Mouse (Mus musculus) limb, embryonic 14.5 days (tissue): Measurements from ENCODE around the gene Wdr92. TPM values are rescaled to one million over a fixed set of nuclear protein-coding genes. Genes with fewer than 3 reads are reported as not detected.

Source experiments
- ATAC-seq: fragments of 200-750 bp; cut with Nextera tagmentation; 2 replicates; pipeline ENCODE4 v1.8.0; 2017; ENCODE audit warnings: low read depth, moderate number of reproducible peaks, moderate TSS enrichment; ENCODE audit not compliant: low FRiP score
- DNase-seq: peaks from one replicate; pipeline ENCODE4 v3.0.0-alpha.2; 2015; ENCODE audit warnings: low spot score
- H3K27ac ChIP-seq: fragments of 300-500 bp; sonication (generic); replicated peaks from 2 replicates; pipeline ENCODE4 v1.5.1; 2014; ENCODE audit warnings: low read depth, mild to moderate bottlenecking, low read length, moderate library complexity, mixed read lengths
- H3K27me3 ChIP-seq: fragments of 300-500 bp; sonication (generic); 2 replicates; pipeline ENCODE4 v1.6.1; 2014; ENCODE audit warnings: low read length, mixed read lengths; ENCODE audit not compliant: control insufficient read depth, insufficient read depth
- H3K36me3 ChIP-seq: fragments of 300-500 bp; sonication (generic); 2 replicates; pipeline ENCODE4 v1.6.1; 2014; ENCODE audit warnings: mild to moderate bottlenecking, low read length, moderate library complexity, mixed read lengths; ENCODE audit not compliant: control insufficient read depth, insufficient read depth
- H3K4me1 ChIP-seq: fragments of 300-500 bp; sonication (generic); 2 replicates; pipeline ENCODE4 v1.6.1; 2014; ENCODE audit warnings: antibody characterized with exemption, low read length, mixed read lengths; ENCODE audit not compliant: control insufficient read depth, insufficient read depth
- H3K4me2 ChIP-seq: fragments of 300-500 bp; sonication (generic); replicated peaks from 2 replicates; pipeline ENCODE4 v1.6.1; 2014; ENCODE audit warnings: low read depth, mild to moderate bottlenecking, low read length, moderate library complexity; ENCODE audit not compliant: severe bottlenecking
- H3K4me3 ChIP-seq: fragments of 300-500 bp; sonication (generic); replicated peaks from 2 replicates; pipeline ENCODE4 v1.5.1; 2014; ENCODE audit warnings: low read length
- H3K9ac ChIP-seq: fragments of 300-500 bp; sonication (generic); 2 replicates; pipeline ENCODE4 v1.6.1; 2014; ENCODE audit warnings: mild to moderate bottlenecking, low read depth, low read length, moderate library complexity; ENCODE audit not compliant: severe bottlenecking
- H3K9me3 ChIP-seq: fragments of 300-500 bp; sonication (generic); 2 replicates; pipeline ENCODE4 v1.6.1; 2016; ENCODE audit warnings: low read length; ENCODE audit not compliant: control insufficient read depth
- POLR2A ChIP-seq: fragments of 200-500 bp; IDR thresholded peaks from 2 replicates; pipeline ENCODE4 v1.8.0; 2012; ENCODE audit warnings: inconsistent platforms, mild to moderate bottlenecking, moderate library complexity, borderline replicate concordance; ENCODE audit not compliant: insufficient read depth, insufficient read length; ENCODE audit errors: extremely low read depth
- WGBS: fragments of 180-500 bp; shearing (Covaris S2); extraction: QIAGEN DNeasy Blood & Tissue Kit; methylation state at CpG from one replicate; pipeline ENCODE4 v1.1.7; 2014; 5-methylcytosine and 5-hydroxymethylcytosine counted together
- polyA plus RNA-seq, 2 experiments: library from polyadenylated mRNA; depleted of rRNA in 1 of 2; stranded (reverse) in 1 of 2; unstranded in 1 of 2; fragments of >200 nt; fragmentation: Nextera tagmentation in 1 of 2; extraction: Ambion mirVana in 1 of 2; gene quantifications; 2 replicates each; pipeline versions ENCODE4 v1.2.1 to v1.2.3; 2012 to 2014

Wdr92 gene
- polyA plus RNA-seq, 2 experiments: 15.6 to 25.5 TPM

DNA sequence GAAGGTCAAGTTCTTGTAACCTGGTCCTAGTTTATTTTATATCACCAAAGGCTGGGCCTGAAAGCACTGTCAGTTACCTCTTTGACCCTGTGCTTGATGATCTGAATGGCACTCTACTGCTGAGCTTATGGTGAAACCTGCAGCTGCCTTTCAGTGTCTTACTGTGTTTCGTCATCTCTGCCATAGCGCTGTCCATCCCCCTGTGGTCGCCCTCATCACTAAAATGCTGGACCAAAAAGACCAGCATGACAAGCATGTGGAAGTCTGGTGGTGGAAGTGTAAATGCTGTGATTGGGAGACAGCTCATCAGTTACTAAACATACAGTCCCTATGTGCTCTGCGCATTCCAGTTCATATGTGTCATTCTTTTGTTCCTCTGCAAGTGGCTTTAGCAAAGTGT is 9.6 kb upstream of the Wdr92 start:
- H3K9ac ChIP-seq: no peak overlapping the region
- H3K27me3 ChIP-seq: no peaks in the 10 kb centered on the region
- ATAC-seq (no peak), DNase-seq (no peak)
- no peaks in the 10 kb centered on the region for H3K9me3 ChIP-seq
- H3K4me3 ChIP-seq: no peak overlapping the region
- no peak for TF ChIP-seq POLR2A
- WGBS: 94% methylated on average over 4 of the region's 4 CpGs
- peaks cover 3% of the 10 kb centered on the region for H3K36me3 ChIP-seq
- H3K4me1 ChIP-seq: 0 out of 2 replicates have a peak, but pooled peaks cover 3% of the 10 kb centered on the region
- no peak overlapping the region for H3K4me2 ChIP-seq
- no peak overlapping the region for H3K27ac ChIP-seq

DNA sequence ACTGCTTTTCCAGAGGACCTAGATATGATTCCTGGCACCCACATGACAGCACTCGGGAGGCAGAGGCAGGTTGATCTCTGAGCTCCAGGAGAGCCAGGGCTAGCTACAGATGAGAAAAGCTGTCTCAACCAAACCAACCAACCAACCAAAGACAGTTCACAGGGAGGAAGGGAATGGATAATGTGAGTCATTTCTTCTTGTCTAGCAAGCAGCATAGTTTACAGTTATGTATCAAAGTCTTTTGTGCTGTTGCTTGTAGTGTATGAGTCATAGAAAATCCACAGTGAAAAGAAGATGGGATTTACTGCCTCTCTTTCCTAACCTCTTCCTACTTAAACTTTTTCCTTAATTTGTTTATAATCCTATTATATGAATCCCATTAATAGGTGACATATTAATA is 5.3 kb upstream of the Wdr92 start:
- 96% methylated on average over 1 of the region's 1 CpGs for WGBS
- no peak for DNase-seq
- no peak for ATAC-seq

DNA sequence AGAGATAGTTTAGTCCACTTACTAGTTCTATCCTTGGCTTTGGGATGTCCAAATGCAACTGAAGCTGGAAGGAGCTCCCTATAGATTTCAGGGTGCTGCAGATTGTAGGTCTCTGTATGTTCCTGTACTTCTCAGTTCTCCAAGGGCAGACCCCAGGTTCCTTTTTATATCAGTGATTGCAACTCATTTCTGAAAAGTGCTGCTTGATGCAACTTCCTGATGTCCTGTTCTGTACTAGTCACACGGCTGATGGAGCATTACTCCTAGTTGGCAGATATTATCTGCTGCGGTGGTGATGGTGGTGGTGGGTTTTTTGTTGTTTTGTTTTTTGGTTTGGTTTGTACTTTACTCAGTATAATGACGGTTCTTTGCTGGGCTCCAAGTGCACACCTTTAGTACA is 1.2 kb upstream of the Wdr92 start:
- no peaks in the 10 kb centered on the region for H3K27me3 ChIP-seq
- H3K9ac ChIP-seq: no peak overlapping the region
- TF ChIP-seq POLR2A: no peak
- H3K9me3 ChIP-seq: no peaks in the 10 kb centered on the region
- H3K4me2 ChIP-seq: no peak overlapping the region
- DNase-seq: no peak
- H3K36me3 ChIP-seq: no peaks in the 10 kb centered on the region
- no peak overlapping the region for H3K27ac ChIP-seq
- no peak overlapping the region for H3K4me3 ChIP-seq
- peaks cover 2% of the 10 kb centered on the region; the same call in 1 of the 2 replicates for H3K4me1 ChIP-seq
- WGBS: 78% methylated on average over 3 of the region's 3 CpGs
- no peak for ATAC-seq

More for the DNA sequence above, 5.3 kb upstream of the Wdr92 start:
- peaks cover 3% of the 10 kb centered on the region for H3K36me3 ChIP-seq
- peaks cover 2% of the 10 kb centered on the region; the same call in 1 of the 2 replicates for H3K4me1 ChIP-seq
- no peaks in the 10 kb centered on the region for H3K9me3 ChIP-seq
- no peak overlapping the region for H3K4me3 ChIP-seq
- no peaks in the 10 kb centered on the region for H3K27me3 ChIP-seq
- no peak overlapping the region for H3K27ac ChIP-seq
- H3K4me2 ChIP-seq: no peak overlapping the region
- H3K9ac ChIP-seq: no peak overlapping the region
- TF ChIP-seq POLR2A: no peak

DNA sequence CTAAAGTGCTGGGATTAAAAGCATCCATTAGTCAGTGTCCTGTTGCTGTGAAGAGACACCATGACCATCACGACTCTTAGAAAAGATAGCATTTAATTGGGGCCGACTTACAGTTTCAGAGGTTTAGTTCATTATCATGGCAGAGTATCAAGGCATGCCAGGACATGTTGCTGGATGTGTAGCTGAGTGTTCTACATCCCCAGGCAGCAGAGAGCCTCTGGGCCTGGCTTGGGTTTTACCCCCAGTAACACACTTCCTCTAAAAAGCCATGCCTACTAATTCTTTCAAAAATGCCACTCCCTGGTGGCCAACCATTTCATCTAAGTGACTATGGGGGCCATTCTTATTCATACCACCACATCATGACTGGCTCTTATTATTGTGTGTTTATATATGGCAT is 1.3 kb downstream of the Wdr92 start:
- no peak for ATAC-seq
- WGBS: 90% methylated on average over 2 of the region's 2 CpGs

DNA sequence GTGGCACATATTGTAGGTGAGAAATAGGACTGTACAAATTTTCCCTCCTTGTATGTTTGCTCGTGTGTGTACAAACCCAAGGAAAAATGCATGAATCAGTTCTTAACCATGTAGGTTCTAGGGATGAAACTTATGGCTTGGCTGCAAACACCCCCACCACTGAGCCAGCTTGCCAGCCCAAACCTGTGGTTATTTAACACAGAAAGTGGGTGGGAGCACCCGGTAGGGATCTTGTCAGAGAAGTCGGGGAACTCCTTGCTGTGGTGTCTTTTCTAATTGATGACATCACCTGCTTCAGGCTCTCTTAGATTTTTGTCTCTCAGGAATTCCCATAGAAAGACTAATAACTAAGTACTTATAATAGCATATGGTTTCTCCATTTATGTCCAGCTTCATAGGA is 5.7 kb downstream of the Wdr92 start:
- Histone ChIP-seq H3K9me3 (no peaks in the 10 kb centered on the region), H3K36me3 (peaks cover 4% of the 10 kb centered on the region; the same call in 1 of the 2 replicates), H3K4me3 (no peak overlapping the region), H3K4me2 (no peak overlapping the region), H3K27ac (no peak overlapping the region), H3K9ac (no peak overlapping the region), H3K4me1 (no peaks in the 10 kb centered on the region), H3K27me3 (no peaks in the 10 kb centered on the region)
- no peak for DNase-seq
- ATAC-seq: no peak
- TF ChIP-seq POLR2A: no peak
- 79% methylated on average over 3 of the region's 3 CpGs for WGBS

More for the DNA sequence above, 1.3 kb downstream of the Wdr92 start:
- no peak for TF ChIP-seq POLR2A
- Histone ChIP-seq H3K9me3 (no peaks in the 10 kb centered on the region), H3K4me1 (peaks cover 2% of the 10 kb centered on the region; the same call in 1 of the 2 replicates), H3K36me3 (peaks cover 4% of the 10 kb centered on the region; the same call in 1 of the 2 replicates), H3K9ac (no peak overlapping the region), H3K4me3 (no peak overlapping the region), H3K4me2 (no peak overlapping the region), H3K27ac (no peak overlapping the region), H3K27me3 (no peaks in the 10 kb centered on the region)
- DNase-seq: no peak

DNA sequence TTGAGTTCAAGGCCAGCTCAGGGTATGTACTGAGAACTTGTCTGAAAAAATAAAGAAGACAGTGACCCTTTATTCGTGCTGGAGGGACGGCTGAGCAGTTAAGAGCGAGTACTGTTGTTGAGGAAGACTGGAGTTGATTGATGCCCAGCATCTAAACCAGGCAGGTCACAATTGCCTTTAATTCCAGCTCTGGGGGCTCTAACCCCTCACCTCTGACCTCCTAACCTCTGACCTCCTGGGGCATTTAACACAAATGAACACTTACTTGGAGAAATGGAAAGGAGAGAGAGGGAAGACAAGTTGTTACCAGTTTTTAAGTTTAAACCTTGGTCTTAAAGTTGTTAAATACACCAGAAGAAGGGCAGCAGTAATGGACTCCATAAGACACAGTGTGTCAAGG is 6.9 kb downstream of the Wdr92 start:
- no peak for TF ChIP-seq POLR2A
- Histone ChIP-seq H3K27ac (no peak overlapping the region), H3K4me3 (no peak overlapping the region), H3K27me3 (no peaks in the 10 kb centered on the region), H3K4me1 (no peaks in the 10 kb centered on the region), H3K9ac (no peak overlapping the region), H3K9me3 (no peaks in the 10 kb centered on the region), H3K4me2 (no peak overlapping the region), H3K36me3 (peaks cover 4% of the 10 kb centered on the region; the same call in 1 of the 2 replicates)
- 63% methylated on average over 3 of the region's 3 CpGs for WGBS
- ATAC-seq: no peak
- DNase-seq: no peak
